Mouse (Mus musculus): ENCODE measurements at regions not wholly inside any gene's neighbourhood (a gene's known extent, or its start where the extent isn't known, plus 50 kb on each side); places are given as distances from the start of the nearest gene placed in this dataset.

DNA sequence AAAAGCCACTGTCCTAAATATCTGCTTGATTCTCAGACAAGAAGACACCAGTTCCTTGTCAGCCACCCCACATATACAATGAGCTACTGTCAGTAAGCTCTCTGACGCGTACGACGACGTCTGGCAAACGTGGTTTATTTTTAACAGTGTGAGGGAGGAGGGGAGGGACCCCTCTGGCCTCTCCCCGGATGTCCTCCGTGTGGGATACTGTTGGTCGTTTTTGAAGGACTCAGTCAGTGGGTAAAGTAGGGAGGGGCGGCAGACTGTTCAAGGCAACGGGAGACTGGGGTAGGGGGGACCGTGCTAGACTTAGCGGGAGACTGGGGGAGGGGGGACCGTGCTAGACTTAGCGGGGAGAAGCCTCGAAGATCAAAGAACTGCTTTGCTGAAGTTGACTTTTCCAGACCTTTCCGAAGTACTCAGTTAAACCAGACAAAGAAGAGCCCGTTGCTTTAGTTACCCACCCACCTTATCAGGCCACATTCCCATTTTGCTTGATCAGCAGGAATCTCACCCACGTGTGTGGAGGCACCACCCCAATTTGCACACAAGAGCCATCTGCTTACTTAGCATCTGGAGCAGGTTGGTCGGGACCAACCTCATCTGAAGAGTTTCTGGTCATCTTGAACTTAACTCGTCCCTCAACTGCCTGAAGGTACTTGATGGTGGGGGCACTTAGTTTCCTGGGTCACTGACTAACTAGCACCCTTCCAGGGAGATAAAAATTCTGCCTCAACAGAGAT, 92.6 kb upstream of the Mark1 start:
- DNase-seq, result no peak

GRCm38 (mm10) chr1:185089196-185089595, 89.8 kb upstream of the Mark1 start:
- no peak for DNase-seq

DNA sequence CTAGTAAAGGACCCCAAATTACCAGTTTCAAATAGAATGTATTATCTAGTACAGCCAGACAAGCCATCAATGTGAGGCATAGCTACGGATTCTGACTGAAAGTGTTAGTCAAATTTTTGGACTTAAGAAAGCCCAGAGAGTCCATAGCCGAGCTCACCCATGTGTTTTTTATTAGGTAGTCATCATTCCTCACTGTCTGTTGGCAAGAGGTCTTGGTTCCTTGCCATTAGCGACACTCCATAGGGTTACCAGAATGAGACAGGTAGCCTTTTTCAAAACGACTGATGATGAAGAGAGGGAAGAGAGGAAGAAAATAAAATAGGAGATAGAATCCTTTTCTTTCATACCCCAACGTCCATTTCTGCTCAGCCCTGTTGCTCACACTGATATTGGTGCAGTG, 83.8 kb upstream of the Mark1 start:
- DNase-seq, result no peak

- DNase-seq, result no peak
Measured at GRCm38 (mm10) chr1:185080118-185080517, 80.7 kb upstream of the Mark1 start.

- no peak for DNase-seq
Measured at GRCm38 (mm10) chr1:185079331-185079880, 80.0 kb upstream of the Mark1 start.

- no peak for DNase-seq
Measured at GRCm38 (mm10) chr1:185074001-185074400, 74.6 kb upstream of the Mark1 start.

GRCm38 (mm10) chr1:185072766-185073165, 73.4 kb upstream of the Mark1 start:
- no peak for DNase-seq

DNA sequence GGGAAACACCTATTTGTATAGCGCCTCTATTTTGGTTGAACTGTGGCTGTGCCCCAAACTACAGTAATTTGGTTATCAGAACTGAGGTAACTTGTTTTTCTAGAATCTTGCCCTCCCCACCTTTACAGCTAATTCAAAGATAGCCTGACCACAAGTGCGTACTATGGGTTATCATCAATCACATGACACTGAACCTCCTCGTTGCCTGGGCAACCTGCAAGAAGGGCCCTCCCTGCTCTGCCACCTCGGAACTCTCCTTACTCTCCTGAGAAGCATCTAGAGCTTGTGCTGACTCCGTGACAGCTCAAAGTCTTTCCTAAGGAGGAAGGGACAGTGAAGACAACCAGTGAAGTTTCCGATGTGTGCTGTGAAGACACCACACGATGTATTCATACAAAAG, 72.2 kb upstream of the Mark1 start:
- DNase-seq, result no peak

DNA sequence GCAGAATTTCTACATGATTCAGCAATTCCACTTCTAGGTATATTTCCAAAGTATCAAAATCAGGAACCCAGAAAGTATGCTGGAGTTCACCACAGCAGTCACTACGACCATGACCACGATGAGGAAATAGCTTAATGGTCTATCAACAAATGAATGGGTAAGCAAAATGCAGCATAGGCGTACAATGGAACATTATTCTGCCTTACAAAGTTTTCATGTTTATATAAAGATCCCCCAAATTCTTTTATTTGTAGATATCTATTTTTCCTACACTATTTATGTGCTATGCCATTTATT, 71.4 kb upstream of the Mark1 start:
- DNase-seq, result no peak

DNA sequence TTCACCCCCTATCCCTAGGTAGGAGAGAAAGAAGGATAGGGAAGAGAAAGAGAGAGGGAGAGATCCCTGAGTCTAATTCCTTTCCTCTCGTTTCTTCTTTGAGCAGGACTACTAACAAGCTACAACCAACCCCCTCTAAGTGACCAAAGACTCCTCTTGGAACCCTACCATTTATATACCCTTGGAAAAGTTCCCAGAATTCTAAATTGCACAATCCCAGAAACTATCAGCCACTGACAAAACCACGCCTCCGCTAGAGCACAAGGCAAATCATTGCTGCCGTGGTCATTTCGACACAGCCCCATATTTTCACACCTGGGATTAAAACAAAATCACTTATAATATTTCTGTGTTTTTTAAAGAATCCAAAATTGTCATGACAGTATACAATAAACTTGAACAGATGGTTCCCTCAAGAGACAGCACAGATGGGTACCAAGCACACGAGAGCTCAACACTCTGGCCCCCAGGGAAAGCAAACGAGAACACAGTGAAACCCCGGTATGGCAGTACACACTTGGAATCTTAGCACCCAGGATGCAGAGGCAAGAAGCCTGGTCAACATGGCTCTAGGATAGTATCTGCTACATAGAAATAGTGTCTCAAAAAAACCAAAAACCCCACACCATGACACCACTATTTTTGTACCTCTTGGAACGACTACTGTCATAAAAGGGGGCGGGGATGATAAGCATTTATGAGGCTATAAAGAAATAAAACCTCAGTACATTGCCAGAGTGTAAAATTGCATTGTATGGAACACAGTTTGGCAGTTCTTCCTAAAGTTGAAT, 70.9 kb upstream of the Mark1 start:
- DNase-seq, result peak in 1 of 2 experiments; percentile 39

DNA sequence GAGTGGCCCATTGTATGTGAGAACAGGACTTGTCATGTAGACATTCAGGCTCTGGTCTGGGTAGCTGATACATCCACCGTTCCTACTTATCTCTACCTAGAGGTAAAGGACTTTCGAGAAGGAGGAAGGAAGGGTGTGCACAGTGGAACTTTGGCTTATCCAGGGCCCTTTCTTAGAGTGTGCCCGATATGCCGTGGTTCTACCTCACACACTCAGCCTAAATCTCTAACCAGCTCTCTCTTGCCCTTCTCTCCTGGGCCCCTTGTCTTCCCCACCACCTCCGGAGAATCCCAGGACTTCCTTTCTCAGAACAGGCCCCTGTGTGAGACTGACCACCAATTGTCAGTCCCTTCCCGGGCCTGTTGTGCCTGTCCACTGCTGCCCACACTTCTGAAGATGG, 68.8 kb upstream of the Mark1 start:
- DNase-seq, result no peak

DNA sequence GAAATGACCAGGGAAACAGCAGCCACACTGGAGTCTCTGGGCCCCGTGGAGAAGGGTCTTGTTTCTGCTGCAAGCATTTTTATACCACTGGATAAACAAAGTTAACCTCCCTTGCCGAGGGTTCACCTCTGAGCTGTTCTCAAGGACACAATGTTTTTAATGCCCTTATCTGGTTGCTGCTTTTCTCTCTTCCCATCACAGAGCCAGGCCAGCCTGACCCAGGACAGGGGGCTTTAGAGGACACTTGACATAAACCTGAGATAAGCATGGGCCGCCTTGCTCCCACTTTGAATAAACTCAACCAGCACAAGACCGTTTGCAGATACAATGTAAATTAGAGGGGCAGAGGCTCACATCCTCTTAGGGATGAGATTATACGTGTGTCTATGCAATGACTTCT, 68.3 kb upstream of the Mark1 start:
- no peak for DNase-seq

- peak in 1 of 2 experiments; percentile 26 for DNase-seq
Measured at GRCm38 (mm10) chr1:185065056-185065455, 65.7 kb upstream of the Mark1 start.

- DNase-seq, result no peak
Measured at GRCm38 (mm10) chr1:185062103-185062502, 62.7 kb upstream of the Mark1 start.

DNA sequence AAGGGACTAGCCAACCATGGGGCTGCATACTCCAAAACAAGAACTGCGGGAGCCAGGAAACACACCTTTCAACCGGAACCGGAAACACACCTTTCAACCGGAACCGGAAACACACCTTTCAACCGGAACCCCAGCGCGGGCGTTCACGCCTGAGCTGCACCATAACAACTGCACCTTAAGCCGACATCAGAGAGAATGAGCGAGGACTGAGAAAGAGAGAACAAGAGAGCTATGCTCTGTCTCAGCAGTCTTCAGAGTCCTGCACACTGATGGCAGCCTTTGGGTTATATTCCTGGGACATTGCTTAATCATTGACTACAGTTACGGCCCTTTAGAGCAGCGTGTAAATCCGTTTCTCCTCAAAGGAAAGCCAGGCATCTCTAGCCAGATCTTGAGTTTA, 58.1 kb upstream of the Mark1 start:
- no peak for DNase-seq

GRCm38 (mm10) chr1:185052700-185053099, 53.3 kb upstream of the Mark1 start:
- no peak for DNase-seq

GRCm38 (mm10) chr1:185049980-185050379, 50.6 kb upstream of the Mark1 start:
- DNase-seq, result no peak
